Mouse (Mus musculus) brown adipose tissue, adult 24 weeks (tissue): Measurements from ENCODE around the gene Prlr. TPM values are rescaled to one million over a fixed set of nuclear protein-coding genes. Genes with fewer than 3 reads are reported as not detected.

ENCODE experiments used
- H3K27ac ChIP-seq: fragments of 200-500 bp; replicated peaks from 2 replicates; pipeline ENCODE4 v1.5.1; 2012; ENCODE audit warnings: low read depth, mild to moderate bottlenecking, low read length
- H3K4me1 ChIP-seq: fragments of 200-500 bp; 2 replicates; pipeline ENCODE4 v1.6.1; 2012; ENCODE audit warnings: low read length, mixed read lengths; ENCODE audit not compliant: control insufficient read depth, insufficient read depth, insufficient read length
- H3K4me3 ChIP-seq: fragments of 200-500 bp; 2 replicates; pipeline ENCODE4 v1.5.1; 2012; ENCODE audit warnings: low read depth, mild to moderate bottlenecking, low read length, moderate library complexity; ENCODE audit not compliant: insufficient read depth
- polyA plus RNA-seq: library from polyadenylated mRNA; stranded (reverse); fragments of >200 nt; gene quantifications from 2 replicates; pipeline ENCODE4 v1.2.4, GENCODE M21; 2012; ENCODE audit not compliant: missing spikeins, insufficient read depth, insufficient read length

The Prlr gene
- polyA plus RNA-seq, 1 experiment = 0.16 TPM

GRCm38 (mm10) chr15:10262219-10262618 is 85.2 kb downstream of the Prlr start:
- no peak overlapping the region for H3K4me3 ChIP-seq
- no peak overlapping the region for H3K27ac ChIP-seq
- H3K4me1 ChIP-seq = no peaks in the 10 kb centered on the region

GRCm38 (mm10) chr15:10262641-10263040 is 85.6 kb downstream of the Prlr start:
- Histone ChIP-seq H3K27ac (no peak overlapping the region), H3K4me3 (no peak overlapping the region), H3K4me1 (no peaks in the 10 kb centered on the region)

GRCm38 (mm10) chr15:10263420-10263819 is 86.4 kb downstream of the Prlr start:
- Histone ChIP-seq H3K4me3 (no peak overlapping the region), H3K27ac (no peak overlapping the region), H3K4me1 (no peaks in the 10 kb centered on the region)

- Histone ChIP-seq H3K27ac (no peak overlapping the region), H3K4me3 (no peak overlapping the region), H3K4me1 (no peaks in the 10 kb centered on the region)
Measured at GRCm38 (mm10) chr15:10264885-10265284, 87.8 kb downstream of the Prlr start.

- H3K27ac ChIP-seq = no peak overlapping the region
- H3K4me3 ChIP-seq = no peak overlapping the region
- H3K4me1 ChIP-seq = no peaks in the 10 kb centered on the region
Measured at GRCm38 (mm10) chr15:10267251-10267650, 90.2 kb downstream of the Prlr start.

GRCm38 (mm10) chr15:10276386-10276785 is 99.3 kb downstream of the Prlr start:
- H3K4me1 ChIP-seq = no peaks in the 10 kb centered on the region
- H3K4me3 ChIP-seq = no peak overlapping the region
- H3K27ac ChIP-seq = no peak overlapping the region

- Histone ChIP-seq H3K4me1 (no peaks in the 10 kb centered on the region), H3K4me3 (no peak overlapping the region), H3K27ac (no peak overlapping the region)
Measured at GRCm38 (mm10) chr15:10277461-10277860, 100.4 kb downstream of the Prlr start.

- H3K4me3 ChIP-seq = no peak overlapping the region
- H3K27ac ChIP-seq = no peak overlapping the region
- no peaks in the 10 kb centered on the region for H3K4me1 ChIP-seq
Measured at GRCm38 (mm10) chr15:10281546-10281945, 104.5 kb downstream of the Prlr start.

GRCm38 (mm10) chr15:10283661-10284060 is 106.6 kb downstream of the Prlr start:
- Histone ChIP-seq H3K4me1 (no peaks in the 10 kb centered on the region), H3K27ac (no peak overlapping the region), H3K4me3 (no peak overlapping the region)

- Histone ChIP-seq H3K4me3 (no peak overlapping the region), H3K4me1 (no peaks in the 10 kb centered on the region), H3K27ac (no peak overlapping the region)
Measured at GRCm38 (mm10) chr15:10296570-10296969, 119.5 kb downstream of the Prlr start.

GRCm38 (mm10) chr15:10298058-10298457 is 121.0 kb downstream of the Prlr start:
- no peaks in the 10 kb centered on the region for H3K4me1 ChIP-seq
- H3K27ac ChIP-seq = no peak overlapping the region

GRCm38 (mm10) chr15:10299467-10299866 is 122.4 kb downstream of the Prlr start:
- no peaks in the 10 kb centered on the region for H3K4me1 ChIP-seq
- no peak overlapping the region for H3K27ac ChIP-seq
- no peak overlapping the region for H3K4me3 ChIP-seq

More at GRCm38 (mm10) chr15:10298058-10298457, 121.0 kb downstream of the Prlr start:
- H3K4me3 ChIP-seq = no peak overlapping the region

GRCm38 (mm10) chr15:10306461-10306860 is 129.4 kb downstream of the Prlr start:
- no peaks in the 10 kb centered on the region; the same call in 1 of the 2 replicates for H3K4me1 ChIP-seq
- H3K27ac ChIP-seq = no peak overlapping the region
- no peak overlapping the region for H3K4me3 ChIP-seq

GRCm38 (mm10) chr15:10311826-10312225 is 134.8 kb downstream of the Prlr start:
- Histone ChIP-seq H3K27ac (no peak overlapping the region), H3K4me3 (no peak overlapping the region), H3K4me1 (no peaks in the 10 kb centered on the region)

GRCm38 (mm10) chr15:10313522-10314455 is 136.8 kb downstream of the Prlr start:
- Histone ChIP-seq H3K27ac (no peak overlapping the region), H3K4me1 (no peaks in the 10 kb centered on the region)

GRCm38 (mm10) chr15:10325080-10325479 is 148.0 kb downstream of the Prlr start, which contains the start of gene Gm21973:
Gm21973 (plus strand) TSS chr15:10325380.
- H3K27ac ChIP-seq = no peak within 1 kb of the TSS
- no peaks in the 10 kb centered on the region for H3K4me1 ChIP-seq

More at GRCm38 (mm10) chr15:10313522-10314455, 136.8 kb downstream of the Prlr start:
- no peak overlapping the region for H3K4me3 ChIP-seq

More at GRCm38 (mm10) chr15:10325080-10325479, 148.0 kb downstream of the Prlr start, which contains the start of gene Gm21973:
- H3K4me3 ChIP-seq = no peak within 1 kb of the TSS
